ENCODE assay signal across 9 mouse cellular contexts in the genomic region with DNA sequence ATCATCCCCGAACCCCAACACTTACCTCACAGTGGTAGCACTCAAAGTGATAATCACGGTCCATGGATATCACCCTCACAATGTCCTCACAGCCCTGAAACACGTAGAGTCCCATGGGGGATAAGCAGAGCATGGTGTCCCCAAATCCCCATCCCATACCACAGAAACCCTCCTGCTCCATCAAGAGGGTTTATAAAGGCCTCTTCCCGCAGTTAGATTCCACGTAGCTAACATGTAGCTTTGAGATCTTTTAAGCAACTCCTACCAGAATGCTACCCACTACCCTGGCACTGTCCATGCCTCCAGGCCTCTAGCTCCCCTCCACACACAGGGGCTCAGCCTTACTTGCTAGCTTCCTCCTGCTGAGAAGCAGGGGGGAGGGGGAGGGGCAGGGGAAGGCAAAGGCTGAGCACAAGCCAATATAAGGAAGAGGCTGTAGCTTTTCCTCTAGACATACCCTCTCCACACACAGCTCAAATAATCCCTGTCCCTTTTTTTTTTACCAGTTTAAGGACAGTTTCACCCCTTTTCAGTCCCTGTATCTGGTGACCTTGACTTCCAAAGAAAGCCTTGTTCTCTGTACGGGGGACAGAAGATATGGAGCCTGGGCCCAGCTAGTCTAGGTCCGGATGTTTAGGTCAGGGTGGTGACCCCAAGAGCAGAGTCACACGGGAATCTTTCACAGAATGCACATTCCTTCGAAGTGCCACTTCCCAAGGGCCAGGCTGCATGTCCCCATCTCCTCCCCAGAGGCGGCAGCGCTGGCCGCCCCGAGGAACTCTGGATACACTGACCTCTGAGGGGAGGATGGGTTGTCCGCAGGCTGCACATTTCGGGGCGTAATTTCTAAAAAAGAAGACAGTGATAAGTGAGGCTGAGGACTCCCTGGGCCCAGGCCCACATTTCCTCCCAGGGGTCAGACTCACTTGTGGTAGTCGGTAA. TPM values are rescaled to one million over a fixed set of nuclear protein-coding genes. Genes with fewer than 3 reads are reported as not detected.
DNase-seq lines count a peak whose midpoint lies in the region; ATAC-seq lines count a peak whose summit lies in the region.
"Had no signal": no experiment of that assay in that cellular context is flagged by ENCODE, and none has a peak within 500 bp of the region (broad histone marks: within the 10 kb centered on the region; RNA-seq: fewer than 3 reads in every experiment).

No protein-coding gene starts in this region.

- WGBS in liver, embryonic 13.5 days (ENCODE audit: insufficient replicate concordance), result 69% methylated on average over 17 of the region's 17 CpGs

- no peak overlapping the region for H3K4me3 ChIP-seq in liver, embryonic 13.5 days (replicated peaks)

- no peak overlapping the region; the same call in 1 of the 2 replicates for H3K9ac ChIP-seq in liver, embryonic 13.5 days

- peak; percentile 14 for DNase-seq in gastrocnemius, postnatal 14 days
- no peak for DNase-seq in gastrocnemius, adult 18-20 months (ENCODE audit: low spot score)
- peak; percentile 23 for DNase-seq in thymus, postnatal 14 days
- DNase-seq in thymus, postnatal 36 days, result no peak
- DNase-seq in liver, embryonic 13.5 days, result no peak
- DNase-seq in left cerebral cortex, adult 9 months (ENCODE audit: low spot score in 2 of 2), result no peak
- DNase-seq in c-Kit-positive CD71-positive TER-119-positive erythroid progenitor cells, embryonic 14.5 days (ENCODE audit: low spot score), result no peak
- DNase-seq in adrenal gland, postnatal 4 days (ENCODE audit: low spot score in 2 of 2), result no peak

- H3K4me1 ChIP-seq in liver, embryonic 13.5 days (replicated peaks), result peaks cover 34% of the 10 kb centered on the region

- peaks cover 27% of the 10 kb centered on the region for H3K36me3 ChIP-seq in liver, embryonic 13.5 days

- 0 out of 2 replicates have a peak, but pooled peaks have one; percentile 13 for ATAC-seq in liver, embryonic 13.5 days (ENCODE audit: low read depth)

- intact Hi-C loops in gastrocnemius, postnatal 14 days (cut with DNase I; ENCODE audit: low total_unique reads), result loop anchor here (5.0 kb wide), 1 partner anchor 73 kb away; the partner anchor contains the start of genes Cdh24 and Gm17606

- peaks cover 47% of the 10 kb centered on the region for H3K27me3 ChIP-seq in liver, embryonic 13.5 days

- no peak overlapping the region for H3K27ac ChIP-seq in liver, embryonic 13.5 days

- H3K4me2 ChIP-seq in liver, embryonic 13.5 days, result no peak overlapping the region

- H3K9me3 ChIP-seq in liver, embryonic 13.5 days (replicated peaks), result no peaks in the 10 kb centered on the region

RNA-seq across cellular contexts. Expression of gene Ajuba, which starts 7.6 kb away (rescaled TPM):
- total RNA-seq in gastrocnemius, postnatal 14 days (2021), result 1 to 10 TPM; 5.7 to 5.8 TPM
- 1 to 10 TPM in 1 of 2 experiments, under 1 TPM in 1; 0.91 to 1.6 TPM for total RNA-seq in gastrocnemius, adult 18-20 months (2021)
- polyA plus RNA-seq in liver, embryonic 13.5 days (2015; fragmentation: Nextera tagmentation; extraction: Ambion mirVana), result 3.9 and 4.4 TPM in 2 replicates
- total RNA-seq in adrenal gland, postnatal 4 days (2021), result 10 to 100 TPM; 27.3 to 27.5 TPM

RNA-seq across cellular contexts. Expression of gene Haus4, which starts 15.3 kb away (rescaled TPM):
- total RNA-seq in gastrocnemius, postnatal 14 days (2021), result 1 to 10 TPM; 5.8 to 6.5 TPM
- 1 to 10 TPM; 2.5 to 3.0 TPM for total RNA-seq in gastrocnemius, adult 18-20 months (2021)
- 45.6 and 47.5 TPM in 2 replicates for polyA plus RNA-seq in liver, embryonic 13.5 days (2015; fragmentation: Nextera tagmentation; extraction: Ambion mirVana)
- 10 to 100 TPM; 45.6 to 52.5 TPM for total RNA-seq in adrenal gland, postnatal 4 days (2021)

RNA-seq across cellular contexts. Expression of gene 4931414P19Rik, which starts 36.1 kb away (rescaled TPM):
- 1 to 10 TPM; 2.9 to 3.3 TPM for total RNA-seq in gastrocnemius, postnatal 14 days (2021)
- 1 to 10 TPM; 2.6 to 3.9 TPM for total RNA-seq in gastrocnemius, adult 18-20 months (2021)
- 2.7 and 3.0 TPM in 2 replicates for polyA plus RNA-seq in liver, embryonic 13.5 days (2015; fragmentation: Nextera tagmentation; extraction: Ambion mirVana)
- 1 to 10 TPM; 6.4 to 7.8 TPM for total RNA-seq in adrenal gland, postnatal 4 days (2021)

RNA-seq across cellular contexts. Expression of gene Psmb5, which starts 48.1 kb away (rescaled TPM):
- 100 to 1,000 TPM; 196 to 203 TPM for total RNA-seq in gastrocnemius, postnatal 14 days (2021)
- 100 to 1,000 TPM; 162 to 169 TPM for total RNA-seq in gastrocnemius, adult 18-20 months (2021)
- polyA plus RNA-seq in liver, embryonic 13.5 days (2015; fragmentation: Nextera tagmentation; extraction: Ambion mirVana), result 262 and 266 TPM in 2 replicates
- 100 to 1,000 TPM; 219 to 220 TPM for total RNA-seq in adrenal gland, postnatal 4 days (2021)

RNA-seq across cellular contexts. Expression of gene Psmb11, which starts 51.5 kb away (rescaled TPM):
- total RNA-seq in gastrocnemius, postnatal 14 days (2021), result not detected
- not detected for total RNA-seq in gastrocnemius, adult 18-20 months (2021)
- not detected in 2 replicates for polyA plus RNA-seq in liver, embryonic 13.5 days (2015; fragmentation: Nextera tagmentation; extraction: Ambion mirVana)
- total RNA-seq in adrenal gland, postnatal 4 days (2021), result not detected
- total RNA-seq: CH12.LX had no signal

Comparison
In these comparisons a context has a peak if more than half of its experiments do, and no peak if none do; other contexts are left out.
1. DNase-seq: peak in gastrocnemius, postnatal 14 days (single experiment) and thymus, postnatal 14 days (single experiment); none in gastrocnemius, adult 18-20 months (single experiment), thymus, postnatal 36 days (0 of 2), liver, embryonic 13.5 days (single experiment), left cerebral cortex, adult 9 months (0 of 2), c-Kit-positive CD71-positive TER-119-positive erythroid progenitor cells, embryonic 14.5 days (single experiment) and adrenal gland, postnatal 4 days (0 of 2).
2. RNA of gene Ajuba, which starts 7.6 kb away (total RNA-seq): 27.3 to 27.5 TPM in adrenal gland, postnatal 4 days; 5.7 to 5.8 TPM in gastrocnemius, postnatal 14 days and 0.91 to 1.6 TPM in gastrocnemius, adult 18-20 months; every median in the first group is over 4 times any median in the second.
3. RNA of gene Haus4, which starts 15.3 kb away (total RNA-seq): 45.6 to 52.5 TPM in adrenal gland, postnatal 4 days; 5.8 to 6.5 TPM in gastrocnemius, postnatal 14 days and 2.5 to 3.0 TPM in gastrocnemius, adult 18-20 months; every median in the first group is over 4 times any median in the second.